Mouse (Mus musculus) ES-E14 (cell line): Measurements from ENCODE around the gene Rap1a.

Experiments
- HCFC1 ChIP-seq: IDR thresholded peaks from 2 replicates; pipeline ENCODE4 v1.6.1; 2012; ENCODE audit warnings: low read length, inconsistent platforms, borderline replicate concordance; ENCODE audit not compliant: insufficient read depth
- MAFK ChIP-seq: IDR thresholded peaks from 2 replicates; pipeline ENCODE4 v1.6.1; 2014; ENCODE audit warnings: mild to moderate bottlenecking, low read depth, low read length, inconsistent platforms; ENCODE audit not compliant: insufficient read depth
- ZC3H11A ChIP-seq: IDR thresholded peaks from 2 replicates; pipeline ENCODE4 v1.6.1; 2012; ENCODE audit warnings: low read depth, mild to moderate bottlenecking, inconsistent platforms, low read length, borderline replicate concordance
- ZNF384 ChIP-seq: IDR thresholded peaks from 2 replicates; pipeline ENCODE4 v1.6.1; 2012; ENCODE audit warnings: low read depth, low read length, inconsistent platforms

DNA sequence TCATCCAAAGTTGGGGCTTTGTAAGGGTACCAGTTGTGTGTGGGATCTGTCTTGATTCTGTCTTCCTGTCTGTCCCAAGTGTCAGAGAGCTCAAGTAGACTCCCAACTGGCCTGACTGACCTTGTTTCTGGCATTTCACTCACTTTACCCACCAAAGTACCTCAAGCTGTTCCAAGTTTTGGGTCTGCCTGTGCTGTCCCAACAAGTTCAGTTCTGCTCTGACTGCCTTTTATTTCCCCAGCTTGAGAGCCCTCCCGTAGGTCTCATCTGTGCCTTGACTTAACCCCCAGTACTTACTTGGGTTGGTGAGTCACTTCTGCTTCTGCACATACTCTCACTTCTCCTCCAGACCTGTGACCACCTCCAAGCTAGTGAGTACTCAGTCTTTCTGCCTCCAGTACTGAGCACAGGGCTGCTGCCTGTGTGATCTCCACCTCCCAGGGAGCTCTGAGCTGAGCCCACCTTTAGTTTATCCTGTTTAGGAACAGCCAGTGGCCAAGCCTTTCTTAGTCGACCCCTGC, 79.4 kb downstream of the Rap1a start:
- TF ChIP-seq HCFC1 (no peak), MAFK (no peak), ZNF384 (no peak), ZC3H11A (no peak)
